Mouse (Mus musculus): ENCODE data around the gene Mdm2. TPM values are rescaled to one million over a fixed set of nuclear protein-coding genes. Genes with fewer than 3 reads are reported as not detected.
"Not testable (repeated sequence)": the region's sequence is repeated elsewhere in the genome, so short reads cannot be mapped to it uniquely, and the experiment has no call there.

The Mdm2 gene
- polyA plus RNA-seq, 1 experiment from 2014 or later: 54.0 TPM

DNA sequence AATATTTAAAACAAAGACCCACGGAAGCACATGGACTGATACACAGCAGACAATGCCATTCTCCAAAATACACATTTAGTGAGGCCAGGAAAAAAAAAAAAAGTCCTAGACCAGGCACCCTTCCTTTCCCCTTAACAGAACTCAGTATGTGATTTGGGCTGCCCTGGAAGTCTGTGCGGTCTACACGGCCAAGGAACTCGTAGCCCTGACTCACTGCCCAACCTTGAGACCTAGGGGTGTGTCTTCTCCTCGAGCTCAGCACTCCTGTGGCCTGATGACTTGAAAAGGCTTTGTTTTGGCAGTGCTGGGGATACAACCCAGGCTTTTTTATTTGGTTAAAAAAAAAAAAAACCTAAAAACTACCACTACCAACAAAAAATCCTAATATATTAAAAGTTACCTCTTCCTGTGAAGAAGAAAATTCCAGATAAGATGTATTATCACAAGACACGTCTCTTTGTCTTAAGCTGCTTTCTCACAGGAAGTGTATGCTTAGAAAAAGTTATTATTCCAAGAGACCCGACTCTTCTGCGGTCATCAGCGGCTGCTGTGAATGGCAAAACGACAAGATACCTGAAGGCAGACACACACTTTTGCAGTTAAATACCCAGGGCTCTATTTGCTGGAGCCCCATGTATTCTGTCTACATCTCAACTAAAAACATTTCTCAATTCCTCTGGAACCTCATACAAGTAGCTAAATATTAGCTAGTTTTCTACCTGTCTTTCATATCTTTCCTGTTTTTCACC lies 23.7 kb upstream of the Mdm2 start:
- 89% methylated on average over 10 of the region's 10 CpGs for WGBS
- H3K27me3 ChIP-seq (ENCODE audit: poor library complexity, severe bottlenecking): not testable (repeated sequence)

DNA sequence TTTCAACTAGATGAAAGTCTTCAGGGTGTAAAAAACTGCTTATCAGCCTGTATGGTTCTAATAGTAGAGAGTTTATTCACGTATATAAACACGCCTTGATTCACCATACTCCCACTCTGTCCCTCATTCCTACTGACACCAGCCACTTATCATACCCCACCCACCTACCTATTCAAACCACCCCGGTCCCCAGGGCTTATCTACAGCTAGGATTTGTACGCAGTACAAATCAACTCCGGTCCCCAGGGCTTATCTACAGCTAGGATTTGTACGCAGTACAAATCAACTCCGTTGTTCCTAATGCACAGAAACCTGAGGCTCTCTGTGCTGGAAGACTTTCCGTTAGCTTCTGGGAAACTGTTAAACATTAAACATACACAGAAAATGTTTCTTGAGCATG lies 23.1 kb upstream of the Mdm2 start:
- H3K4me3 ChIP-seq; H3K4me1 ChIP-seq; H3K9me3 ChIP-seq; H3K27me3 ChIP-seq (ENCODE audit: poor library complexity, severe bottlenecking); H3K27ac ChIP-seq; DNase-seq (ENCODE audit: extremely low spot score, low spot score): not testable (repeated sequence)
- 91% methylated on average over 8 of the region's 8 CpGs for WGBS
- H3K36me3 ChIP-seq (replicated peaks): peaks cover 32% of the 10 kb centered on the region

More for the DNA sequence above, 23.7 kb upstream of the Mdm2 start:
- H3K4me1 ChIP-seq; H3K27ac ChIP-seq; H3K4me3 ChIP-seq; H3K9me3 ChIP-seq; DNase-seq (ENCODE audit: extremely low spot score, low spot score): not testable (repeated sequence)
- peaks cover 39% of the 10 kb centered on the region for H3K36me3 ChIP-seq (replicated peaks)

GRCm38 (mm10) chr10:117732962-117733592 lies 22.5 kb upstream of the Mdm2 start:
- H3K4me3 ChIP-seq: no peak overlapping the region
- no peaks in the 10 kb centered on the region for H3K27me3 ChIP-seq (ENCODE audit: poor library complexity, severe bottlenecking)
- no peak overlapping the region for H3K27ac ChIP-seq
- no peak for DNase-seq (ENCODE audit: extremely low spot score, low spot score)
- 88% methylated on average over 14 of the region's 14 CpGs for WGBS
- no peaks in the 10 kb centered on the region for H3K9me3 ChIP-seq
- no peaks in the 10 kb centered on the region for H3K4me1 ChIP-seq
- peaks cover 27% of the 10 kb centered on the region for H3K36me3 ChIP-seq (replicated peaks)

DNA sequence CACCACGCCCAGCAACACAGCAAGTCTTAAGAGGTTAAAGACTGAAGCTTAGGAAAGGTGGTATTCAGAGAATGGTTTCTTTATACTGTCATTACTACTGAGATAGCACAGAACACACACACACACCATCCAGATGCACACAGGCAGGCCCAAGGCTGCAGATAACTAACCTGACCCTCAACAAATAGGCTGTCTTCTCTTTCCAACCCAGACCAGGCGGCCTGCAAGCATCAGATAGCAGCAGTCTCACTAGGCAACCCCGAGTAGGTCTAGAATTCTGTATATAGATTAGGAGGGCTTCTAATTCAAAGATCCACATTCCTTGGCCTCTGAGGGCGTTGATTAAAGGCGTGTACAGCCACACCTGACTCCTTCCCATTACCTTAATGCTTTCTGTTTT lies 21.6 kb upstream of the Mdm2 start:
- WGBS: 92% methylated on average over 5 of the region's 5 CpGs
- Histone ChIP-seq H3K9me3 (no peaks in the 10 kb centered on the region), H3K27me3 (ENCODE audit: poor library complexity, severe bottlenecking) (no peaks in the 10 kb centered on the region), H3K36me3 (replicated peaks) (peaks cover 18% of the 10 kb centered on the region), H3K4me3 (no peak overlapping the region), H3K4me1 (no peaks in the 10 kb centered on the region), H3K27ac (no peak overlapping the region)
- no peak for DNase-seq (ENCODE audit: extremely low spot score, low spot score)

GRCm38 (mm10) chr10:117731244-117732101 lies 20.9 kb upstream of the Mdm2 start:
- Histone ChIP-seq H3K27ac (no peak overlapping the region), H3K27me3 (ENCODE audit: poor library complexity, severe bottlenecking) (no peaks in the 10 kb centered on the region), H3K9me3 (no peaks in the 10 kb centered on the region), H3K4me3 (no peak overlapping the region), H3K36me3 (replicated peaks) (peaks cover 11% of the 10 kb centered on the region), H3K4me1 (no peaks in the 10 kb centered on the region)
- WGBS: 63% methylated on average over 15 of the region's 15 CpGs
- DNase-seq (ENCODE audit: extremely low spot score, low spot score): no peak

DNA sequence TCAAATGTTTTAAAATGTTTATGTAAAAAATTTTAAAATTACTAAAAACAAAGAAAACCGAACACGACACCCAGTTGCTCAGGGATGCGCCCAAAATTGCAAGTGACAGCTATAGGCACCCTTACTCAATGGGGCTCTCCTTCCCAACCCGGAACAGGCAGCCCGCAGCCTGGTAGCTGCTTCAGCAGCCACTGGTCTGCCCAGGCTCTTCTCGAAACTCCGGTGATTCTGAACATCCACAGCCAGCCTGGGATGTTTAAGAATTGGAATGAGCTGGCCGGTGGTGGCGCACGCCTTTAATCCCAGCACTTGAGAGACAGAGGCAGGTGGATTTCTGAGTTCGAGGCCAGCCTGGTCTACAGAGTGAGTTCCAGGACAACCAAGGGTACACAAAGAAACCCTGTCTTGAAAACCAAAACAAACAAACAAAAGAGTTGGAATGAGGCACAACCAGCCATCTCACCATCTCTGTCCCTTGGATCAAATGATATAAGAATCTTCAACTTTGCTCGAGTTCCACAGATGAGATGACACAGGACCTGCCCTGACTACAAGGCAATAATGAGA lies 20.2 kb upstream of the Mdm2 start:
- 94% methylated on average over 12 of the region's 12 CpGs for WGBS
- Histone ChIP-seq H3K36me3 (replicated peaks) (peaks cover 3% of the 10 kb centered on the region; the same call in 1 of the 2 replicates), H3K27me3 (ENCODE audit: poor library complexity, severe bottlenecking) (no peaks in the 10 kb centered on the region), H3K4me1 (no peaks in the 10 kb centered on the region), H3K4me3 (no peak overlapping the region), H3K27ac (no peak overlapping the region), H3K9me3 (no peaks in the 10 kb centered on the region)
- no peak for DNase-seq (ENCODE audit: extremely low spot score, low spot score)

- no peaks in the 10 kb centered on the region for H3K27me3 ChIP-seq (ENCODE audit: poor library complexity, severe bottlenecking)
- no peaks in the 10 kb centered on the region; the same call in 1 of the 2 replicates for H3K36me3 ChIP-seq (replicated peaks)
- H3K4me1 ChIP-seq: no peaks in the 10 kb centered on the region
- 96% methylated on average over 7 of the region's 7 CpGs for WGBS
- no peak overlapping the region for H3K27ac ChIP-seq
- H3K4me3 ChIP-seq: no peak overlapping the region
- no peaks in the 10 kb centered on the region for H3K9me3 ChIP-seq
- no peak for DNase-seq (ENCODE audit: extremely low spot score, low spot score)
Measured at GRCm38 (mm10) chr10:117730140-117730539, 19.6 kb upstream of the Mdm2 start.

DNA sequence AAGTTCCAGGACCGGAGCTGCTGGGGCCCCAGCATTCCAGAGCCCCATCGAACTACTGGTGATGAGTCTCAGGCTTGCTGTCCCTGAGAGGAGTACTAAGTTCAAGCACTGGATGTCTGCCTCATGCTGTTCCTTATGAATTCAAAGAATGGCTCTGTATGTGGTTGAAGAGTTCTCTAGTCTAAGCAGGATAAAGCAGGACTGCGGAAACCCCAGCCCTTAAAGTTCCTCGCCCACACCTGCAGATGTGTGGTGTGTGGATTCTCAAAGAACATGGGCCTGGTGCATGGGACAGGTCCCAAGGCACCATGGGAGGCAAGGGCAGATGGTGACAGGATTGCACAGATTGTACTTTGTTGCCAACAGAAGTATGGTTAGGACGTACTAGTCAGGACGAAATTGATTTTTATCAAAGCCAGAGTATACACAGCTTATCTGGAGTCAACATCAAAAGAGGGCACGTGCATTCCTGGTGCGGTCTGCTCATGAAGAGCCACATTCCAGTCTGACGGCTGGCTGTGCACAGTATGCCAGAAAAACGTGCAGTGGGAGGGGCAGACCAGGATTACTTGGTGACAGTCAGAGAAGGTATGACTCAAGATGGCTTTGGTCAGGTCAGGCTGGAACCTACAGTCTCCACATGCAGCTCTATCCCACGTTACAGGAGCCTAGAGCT lies 18.7 kb upstream of the Mdm2 start:
- Histone ChIP-seq H3K27me3 (ENCODE audit: poor library complexity, severe bottlenecking) (no peaks in the 10 kb centered on the region), H3K4me3 (no peak overlapping the region), H3K4me1 (no peaks in the 10 kb centered on the region), H3K27ac (no peak overlapping the region), H3K36me3 (replicated peaks) (no peaks in the 10 kb centered on the region; the same call in 1 of the 2 replicates), H3K9me3 (no peaks in the 10 kb centered on the region)
- 85% methylated on average over 11 of the region's 11 CpGs for WGBS
- no peak for DNase-seq (ENCODE audit: extremely low spot score, low spot score)

- DNase-seq (ENCODE audit: extremely low spot score, low spot score): no peak
- no peaks in the 10 kb centered on the region for H3K9me3 ChIP-seq
- no peaks in the 10 kb centered on the region for H3K27me3 ChIP-seq (ENCODE audit: poor library complexity, severe bottlenecking)
- 83% methylated on average over 5 of the region's 5 CpGs for WGBS
- H3K27ac ChIP-seq: no peak overlapping the region
- no peak overlapping the region for H3K4me3 ChIP-seq
- H3K4me1 ChIP-seq: no peaks in the 10 kb centered on the region
- no peaks in the 10 kb centered on the region; the same call in 1 of the 2 replicates for H3K36me3 ChIP-seq (replicated peaks)
Measured at GRCm38 (mm10) chr10:117728574-117728973, 18.0 kb upstream of the Mdm2 start.

GRCm38 (mm10) chr10:117727518-117728110 lies 17.1 kb upstream of the Mdm2 start:
- Histone ChIP-seq H3K9me3 (no peaks in the 10 kb centered on the region), H3K4me3 (no peak overlapping the region), H3K27me3 (ENCODE audit: poor library complexity, severe bottlenecking) (no peaks in the 10 kb centered on the region), H3K4me1 (no peaks in the 10 kb centered on the region), H3K36me3 (replicated peaks) (no peaks in the 10 kb centered on the region), H3K27ac (no peak overlapping the region)
- DNase-seq (ENCODE audit: extremely low spot score, low spot score): no peak
- WGBS: 88% methylated on average over 9 of the region's 9 CpGs

DNA sequence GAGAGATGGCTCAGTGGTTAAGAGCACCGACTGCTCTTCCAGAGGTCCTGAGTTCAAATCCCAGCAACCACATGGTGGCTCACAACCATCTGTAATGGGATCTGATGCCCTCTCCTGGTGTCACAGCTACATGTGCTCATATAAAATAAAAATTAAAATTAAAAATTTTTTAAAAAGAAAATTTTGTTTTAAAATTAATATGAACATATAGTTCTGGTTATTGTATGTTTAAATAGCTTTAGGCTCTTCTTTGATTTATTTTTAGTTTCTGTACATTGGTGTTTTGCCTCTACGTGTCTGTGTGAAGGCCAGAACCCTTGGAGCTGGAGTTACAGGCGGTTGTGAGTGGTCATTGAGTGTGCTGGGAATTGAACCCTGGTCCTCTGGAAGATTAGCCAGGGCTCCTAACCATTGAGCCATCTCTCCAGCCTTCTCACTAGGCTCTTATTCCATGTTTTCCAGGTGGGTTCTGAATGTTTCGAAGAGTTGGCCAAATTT lies 16.4 kb upstream of the Mdm2 start:
- Histone ChIP-seq H3K36me3 (replicated peaks) (no peaks in the 10 kb centered on the region), H3K4me1 (no peaks in the 10 kb centered on the region), H3K27ac (no peak overlapping the region), H3K4me3 (no peak overlapping the region), H3K9me3 (no peaks in the 10 kb centered on the region), H3K27me3 (ENCODE audit: poor library complexity, severe bottlenecking) (no peaks in the 10 kb centered on the region)
- 93% methylated on average over 4 of the region's 4 CpGs for WGBS
- no peak for DNase-seq (ENCODE audit: extremely low spot score, low spot score)

DNA sequence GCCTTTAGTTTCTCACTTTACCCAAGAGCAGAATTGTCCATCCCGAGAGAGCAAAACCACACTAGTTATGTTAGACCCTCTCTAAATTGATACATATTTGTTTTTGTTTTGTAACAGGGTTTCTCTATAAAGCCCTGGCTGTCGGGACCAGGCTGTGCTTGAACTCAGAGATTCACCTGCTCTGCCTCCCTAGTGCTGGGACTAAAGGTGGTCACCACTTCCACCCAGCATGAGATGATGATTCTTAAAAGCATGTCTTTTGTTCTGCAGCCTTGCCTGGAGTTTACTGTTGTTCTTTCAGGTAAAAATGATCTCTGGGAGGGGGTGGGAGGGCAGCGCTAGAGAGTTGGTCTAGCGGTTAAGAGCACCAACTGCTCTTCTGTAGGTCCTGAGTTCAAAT lies 15.8 kb upstream of the Mdm2 start:
- no peak for DNase-seq (ENCODE audit: extremely low spot score, low spot score)
- no peaks in the 10 kb centered on the region for H3K4me1 ChIP-seq
- no peak overlapping the region for H3K27ac ChIP-seq
- H3K4me3 ChIP-seq: no peak overlapping the region
- H3K9me3 ChIP-seq: no peaks in the 10 kb centered on the region
- H3K27me3 ChIP-seq (ENCODE audit: poor library complexity, severe bottlenecking): no peaks in the 10 kb centered on the region
- 91% methylated on average over 4 of the region's 4 CpGs for WGBS
- H3K36me3 ChIP-seq (replicated peaks): no peaks in the 10 kb centered on the region

All from forebrain, embryonic 10.5 days (tissue).